Mouse (Mus musculus) urinary bladder, postnatal 36 days (tissue): Measurements from ENCODE around the gene Dpf2.
"Not testable (repeated sequence)": the region's sequence is repeated elsewhere in the genome, so short reads cannot be mapped to it uniquely, and the experiment has no call there.

Source experiments
- DNase-seq, 2 experiments: peaks; one replicate each; pipeline ENCODE4 v3.0.0; 2022; ENCODE audit warnings: low spot score in 2 of 2, mixed read lengths in 1 of 2

The Dpf2 gene

GRCm38 (mm10) chr19:5893282-5894001 is 19.4 kb downstream of the Dpf2 start:
- no peak for DNase-seq

- no peak for DNase-seq
Observed at GRCm38 (mm10) chr19:5892735-5893134, 20.1 kb downstream of the Dpf2 start.

GRCm38 (mm10) chr19:5892262-5892661 is 20.5 kb downstream of the Dpf2 start:
- no peak for DNase-seq

- DNase-seq: no peak
Observed at GRCm38 (mm10) chr19:5891521-5892258, 21.1 kb downstream of the Dpf2 start.

- DNase-seq: no peak
Observed at GRCm38 (mm10) chr19:5889211-5889610, 23.6 kb downstream of the Dpf2 start.

- no peak for DNase-seq
Observed at GRCm38 (mm10) chr19:5887234-5887815, 25.5 kb downstream of the Dpf2 start.

- no peak for DNase-seq
Observed at GRCm38 (mm10) chr19:5885838-5886237, 27.0 kb downstream of the Dpf2 start.

GRCm38 (mm10) chr19:5883935-5884334 is 28.9 kb downstream of the Dpf2 start:
- no peak for DNase-seq

GRCm38 (mm10) chr19:5882079-5882478 is 30.7 kb downstream of the Dpf2 start:
- DNase-seq: not testable (repeated sequence)

- no peak for DNase-seq
Observed at GRCm38 (mm10) chr19:5881155-5881554, 31.7 kb downstream of the Dpf2 start.

GRCm38 (mm10) chr19:5879735-5880134 is 33.1 kb downstream of the Dpf2 start:
- no peak for DNase-seq

GRCm38 (mm10) chr19:5878916-5879315 is 33.9 kb downstream of the Dpf2 start:
- no peak for DNase-seq

GRCm38 (mm10) chr19:5878362-5878722 is 34.5 kb downstream of the Dpf2 start:
- DNase-seq: peak in 1 of 2 experiments; percentile 62

- DNase-seq: peak; percentile 69 to 80
Observed at GRCm38 (mm10) chr19:5877618-5878361, 35.0 kb downstream of the Dpf2 start, which contains the start of gene Slc25a45. Gene Slc25a45 (plus strand): TSS chr19:5877808.

GRCm38 (mm10) chr19:5874969-5875480 is 37.8 kb downstream of the Dpf2 start, which contains the start of gene Frmd8:
Gene Frmd8 (minus strand): TSS chr19:5875274.
- DNase-seq: peak; percentile 90 to 93

GRCm38 (mm10) chr19:5874391-5874968 is 38.3 kb downstream of the Dpf2 start:
- DNase-seq: no peak

- no peak for DNase-seq
Observed at GRCm38 (mm10) chr19:5872931-5873556, 39.8 kb downstream of the Dpf2 start.

GRCm38 (mm10) chr19:5872528-5872927 is 40.3 kb downstream of the Dpf2 start:
- DNase-seq: no peak

GRCm38 (mm10) chr19:5871683-5872082 is 41.1 kb downstream of the Dpf2 start:
- no peak for DNase-seq

GRCm38 (mm10) chr19:5871273-5871672 is 41.5 kb downstream of the Dpf2 start:
- no peak for DNase-seq

GRCm38 (mm10) chr19:5868096-5868495 is 44.7 kb downstream of the Dpf2 start:
- no peak for DNase-seq
